Mouse (Mus musculus) neural tube, embryonic 13.5 days (tissue): ENCODE measurements around the gene Cd180. TPM values are rescaled to one million over a fixed set of nuclear protein-coding genes. Genes with fewer than 3 reads are reported as not detected.
A peak's percentile ranks its signal among the peaks of the same experiment; 100 is the strongest.

ENCODE experiments used
- ATAC-seq: fragments of 200-750 bp; cut with Nextera tagmentation; 2 replicates; pipeline ENCODE4 v1.8.0; 2017; ENCODE audit warnings: low read depth, mild to moderate bottlenecking, moderate TSS enrichment, moderate library complexity
- H3K27ac ChIP-seq: fragments of 300-500 bp; sonication (generic); replicated peaks from 2 replicates; pipeline ENCODE4 v1.5.1; 2015; ENCODE audit warnings: moderate library complexity, mild to moderate bottlenecking, inconsistent platforms
- H3K27me3 ChIP-seq: fragments of 300-500 bp; sonication (generic); 2 replicates; pipeline ENCODE4 v1.6.1; 2015; ENCODE audit warnings: mild to moderate bottlenecking, inconsistent platforms
- H3K36me3 ChIP-seq: fragments of 300-500 bp; sonication (generic); 2 replicates; pipeline ENCODE4 v1.6.1; 2015; ENCODE audit warnings: mild to moderate bottlenecking, inconsistent platforms
- H3K4me1 ChIP-seq: fragments of 300-500 bp; sonication (generic); replicated peaks from 2 replicates; pipeline ENCODE4 v1.6.1; 2015; ENCODE audit warnings: inconsistent platforms
- H3K4me2 ChIP-seq: fragments of 300-500 bp; sonication (generic); 2 replicates; pipeline ENCODE4 v1.6.1; 2015; ENCODE audit warnings: inconsistent platforms, mild to moderate bottlenecking, moderate library complexity
- H3K4me3 ChIP-seq: fragments of 300-500 bp; sonication (generic); 2 replicates; pipeline ENCODE4 v1.5.1; 2015; ENCODE audit warnings: mild to moderate bottlenecking, inconsistent platforms
- H3K9ac ChIP-seq: fragments of 300-500 bp; sonication (generic); 2 replicates; pipeline ENCODE4 v1.6.1; 2015; ENCODE audit warnings: moderate library complexity, mild to moderate bottlenecking, inconsistent platforms
- H3K9me3 ChIP-seq: fragments of 300-500 bp; sonication (generic); 2 replicates; pipeline ENCODE4 v1.6.1; 2016; ENCODE audit warnings: inconsistent platforms
- WGBS: fragments of 180-500 bp; shearing (Covaris S2); methylation state at CpG from one replicate; pipeline ENCODE4 v1.1.7; 2015; 5-methylcytosine and 5-hydroxymethylcytosine counted together
- polyA plus RNA-seq: library from polyadenylated mRNA; unstranded; fragments of >200 nt; fragmentation: Nextera tagmentation; extraction: Ambion mirVana; gene quantifications from 2 replicates; pipeline ENCODE4 v1.2.1, GENCODE M21; 2015

Gene Cd180
- polyA plus RNA-seq, 1 experiment from 2014 or later, result 1.2 TPM

GRCm38 (mm10) chr13:102768512-102768911 is 75.2 kb downstream of the Cd180 start:
- Histone ChIP-seq H3K36me3 (no peaks in the 10 kb centered on the region), H3K9me3 (no peaks in the 10 kb centered on the region), H3K4me3 (no peak overlapping the region), H3K27ac (peak overlapping the region; percentile 42; the same call in 1 of the 2 replicates), H3K9ac (no peak overlapping the region), H3K27me3 (no peaks in the 10 kb centered on the region), H3K4me2 (no peak overlapping the region), H3K4me1 (peaks cover 66% of the 10 kb centered on the region)
- WGBS, result 65% methylated on average over 11 of the region's 11 CpGs
- ATAC-seq, result no peak

- no peaks in the 10 kb centered on the region for H3K36me3 ChIP-seq
- no peak overlapping the region for H3K9ac ChIP-seq
- H3K27me3 ChIP-seq, result no peaks in the 10 kb centered on the region
- H3K9me3 ChIP-seq, result no peaks in the 10 kb centered on the region
- H3K4me2 ChIP-seq, result no peak overlapping the region
- H3K4me3 ChIP-seq, result no peak overlapping the region
- peaks cover 63% of the 10 kb centered on the region for H3K4me1 ChIP-seq
- 39% methylated on average over 8 of the region's 8 CpGs for WGBS
- no peak overlapping the region for H3K27ac ChIP-seq
- ATAC-seq, result no peak
Observed at GRCm38 (mm10) chr13:102770194-102770593, 76.8 kb downstream of the Cd180 start.

- peaks cover 42% of the 10 kb centered on the region for H3K4me1 ChIP-seq
- no peak overlapping the region for H3K9ac ChIP-seq
- no peak overlapping the region for H3K4me2 ChIP-seq
- no peaks in the 10 kb centered on the region for H3K9me3 ChIP-seq
- no peak for ATAC-seq
- no peaks in the 10 kb centered on the region for H3K27me3 ChIP-seq
- no peak overlapping the region for H3K4me3 ChIP-seq
- WGBS, result 89% methylated on average over 9 of the region's 9 CpGs
- no peaks in the 10 kb centered on the region for H3K36me3 ChIP-seq
- no peak overlapping the region for H3K27ac ChIP-seq
Observed at GRCm38 (mm10) chr13:102773169-102773568, 79.8 kb downstream of the Cd180 start.

- no peak overlapping the region for H3K4me3 ChIP-seq
- H3K4me1 ChIP-seq, result peaks cover 30% of the 10 kb centered on the region
- 0 out of 2 replicates have a peak overlapping the region, but pooled peaks have one; percentile 0 for H3K4me2 ChIP-seq
- H3K36me3 ChIP-seq, result no peaks in the 10 kb centered on the region
- peak; percentile 71 for ATAC-seq
- peak overlapping the region; percentile 67; the same call in 1 of the 2 replicates for H3K27ac ChIP-seq
- WGBS, result 20% methylated on average over 7 of the region's 7 CpGs
- H3K27me3 ChIP-seq, result no peaks in the 10 kb centered on the region
- no peaks in the 10 kb centered on the region for H3K9me3 ChIP-seq
- no peak overlapping the region for H3K9ac ChIP-seq
Observed at GRCm38 (mm10) chr13:102774786-102775201, 81.4 kb downstream of the Cd180 start.

- H3K36me3 ChIP-seq, result no peaks in the 10 kb centered on the region
- no peak overlapping the region for H3K9ac ChIP-seq
- no peak overlapping the region for H3K27ac ChIP-seq
- no peaks in the 10 kb centered on the region for H3K9me3 ChIP-seq
- H3K4me1 ChIP-seq, result peaks cover 24% of the 10 kb centered on the region
- H3K27me3 ChIP-seq, result no peaks in the 10 kb centered on the region
- no peak overlapping the region for H3K4me3 ChIP-seq
- 62% methylated on average over 6 of the region's 6 CpGs for WGBS
- H3K4me2 ChIP-seq, result no peak overlapping the region
- no peak for ATAC-seq
Observed at GRCm38 (mm10) chr13:102775506-102775905, 82.1 kb downstream of the Cd180 start.

GRCm38 (mm10) chr13:102778859-102779258 is 85.5 kb downstream of the Cd180 start:
- Histone ChIP-seq H3K9me3 (no peaks in the 10 kb centered on the region), H3K27me3 (no peaks in the 10 kb centered on the region), H3K27ac (no peak overlapping the region), H3K4me1 (peaks cover 17% of the 10 kb centered on the region), H3K4me2 (no peak overlapping the region), H3K9ac (no peak overlapping the region), H3K36me3 (no peaks in the 10 kb centered on the region), H3K4me3 (no peak overlapping the region)
- ATAC-seq, result no peak
- WGBS, result 93% methylated on average over 3 of the region's 3 CpGs

- no peak overlapping the region for H3K27ac ChIP-seq
- 54% methylated on average over 3 of the region's 3 CpGs for WGBS
Observed at GRCm38 (mm10) chr13:102779275-102779674, 85.9 kb downstream of the Cd180 start.

GRCm38 (mm10) chr13:102783531-102784310 is 90.4 kb downstream of the Cd180 start:
- no peak overlapping the region for H3K4me3 ChIP-seq
- H3K36me3 ChIP-seq, result no peaks in the 10 kb centered on the region
- peaks cover 8% of the 10 kb centered on the region for H3K4me1 ChIP-seq
- 58% methylated on average over 7 of the region's 7 CpGs for WGBS
- no peaks in the 10 kb centered on the region for H3K9me3 ChIP-seq
- H3K27me3 ChIP-seq, result no peaks in the 10 kb centered on the region
- H3K9ac ChIP-seq, result no peak overlapping the region
- no peak overlapping the region for H3K27ac ChIP-seq
- ATAC-seq, result no peak
- no peak overlapping the region for H3K4me2 ChIP-seq

More at GRCm38 (mm10) chr13:102779275-102779674, 85.9 kb downstream of the Cd180 start:
- Histone ChIP-seq H3K9ac (no peak overlapping the region), H3K27me3 (no peaks in the 10 kb centered on the region), H3K9me3 (no peaks in the 10 kb centered on the region), H3K4me1 (peaks cover 13% of the 10 kb centered on the region), H3K4me3 (no peak overlapping the region), H3K4me2 (no peak overlapping the region), H3K36me3 (no peaks in the 10 kb centered on the region)
- ATAC-seq, result no peak

- no peak overlapping the region for H3K4me3 ChIP-seq
- no peak overlapping the region for H3K9ac ChIP-seq
- no peak for ATAC-seq
- H3K27ac ChIP-seq, result no peak overlapping the region
- WGBS, result 76% methylated on average over 10 of the region's 10 CpGs
- no peak overlapping the region for H3K4me2 ChIP-seq
- no peaks in the 10 kb centered on the region for H3K27me3 ChIP-seq
- H3K36me3 ChIP-seq, result no peaks in the 10 kb centered on the region
- H3K4me1 ChIP-seq, result peaks cover 4% of the 10 kb centered on the region
- no peaks in the 10 kb centered on the region for H3K9me3 ChIP-seq
Observed at GRCm38 (mm10) chr13:102786666-102787230, 93.4 kb downstream of the Cd180 start.
